Mouse (Mus musculus) megakaryocyte, embryonic 14.5 days (primary cell): Measurements from ENCODE around the gene Exoc7. TPM values are rescaled to one million over a fixed set of nuclear protein-coding genes. Genes with fewer than 3 reads are reported as not detected.

Source experiments
- H3K27me3 ChIP-seq: replicated peaks from 2 replicates; pipeline ENCODE3; 2012; ENCODE audit warnings: inconsistent platforms
- H3K36me3 ChIP-seq: replicated peaks from 2 replicates; pipeline ENCODE3; 2012; ENCODE audit warnings: low read length, inconsistent platforms, mixed read lengths
- H3K4me1 ChIP-seq: 2 replicates; pipeline ENCODE4 v1.6.1; 2012; ENCODE audit warnings: inconsistent platforms
- H3K4me3 ChIP-seq: replicated peaks from 2 replicates; pipeline ENCODE3; 2012; ENCODE audit warnings: moderate library complexity, mild to moderate bottlenecking, inconsistent platforms
- H3K9me3 ChIP-seq: 2 replicates; pipeline ENCODE4 v1.6.1; 2012; ENCODE audit warnings: inconsistent platforms
- FLI1 ChIP-seq: IDR thresholded peaks from 2 replicates; pipeline ENCODE4 v1.6.1; 2012; ENCODE audit warnings: low read length, inconsistent platforms, mixed read lengths
- GATA1 ChIP-seq: IDR thresholded peaks from 3 replicates; pipeline ENCODE4 v1.6.1; 2012; ENCODE audit warnings: mixed read lengths, low read length, inconsistent platforms, borderline replicate concordance
- polyA plus RNA-seq: library from polyadenylated mRNA; stranded (reverse); fragments of >175 nt; gene quantifications from 2 replicates; pipeline ENCODE4 v1.2.3, GENCODE M21; 2012; ENCODE audit warnings: low replicate concordance; ENCODE audit not compliant: insufficient read depth

Exoc7 gene
- polyA plus RNA-seq, 1 experiment: 6.7 TPM

- Histone ChIP-seq H3K4me1 (peaks cover 9% of the 10 kb centered on the region; the same call in 1 of the 2 replicates), H3K36me3 (peaks cover 100% of the 10 kb centered on the region), H3K27me3 (no peaks in the 10 kb centered on the region), H3K4me3 (no peak overlapping the region), H3K9me3 (no peaks in the 10 kb centered on the region)
- TF ChIP-seq GATA1 (no peak), FLI1 (no peak)
Measured at GRCm38 (mm10) chr11:116247502-116248222, 59.4 kb downstream of the Exoc7 start.

- Histone ChIP-seq H3K4me3 (no peak overlapping the region), H3K9me3 (no peaks in the 10 kb centered on the region), H3K4me1 (peaks cover 9% of the 10 kb centered on the region; the same call in 1 of the 2 replicates), H3K27me3 (no peaks in the 10 kb centered on the region), H3K36me3 (peaks cover 83% of the 10 kb centered on the region)
- TF ChIP-seq GATA1 (no peak), FLI1 (no peak)
Measured at GRCm38 (mm10) chr11:116245616-116246015, 61.4 kb downstream of the Exoc7 start.

GRCm38 (mm10) chr11:116244580-116244979 is 62.5 kb downstream of the Exoc7 start:
- TF ChIP-seq GATA1 (no peak), FLI1 (no peak)
- Histone ChIP-seq H3K36me3 (peaks cover 72% of the 10 kb centered on the region), H3K27me3 (peaks cover 3% of the 10 kb centered on the region), H3K4me1 (peaks cover 11% of the 10 kb centered on the region), H3K9me3 (no peaks in the 10 kb centered on the region), H3K4me3 (no peak overlapping the region)

- Histone ChIP-seq H3K36me3 (peaks cover 45% of the 10 kb centered on the region), H3K27me3 (peaks cover 26% of the 10 kb centered on the region), H3K9me3 (no peaks in the 10 kb centered on the region), H3K4me3 (no peak overlapping the region), H3K4me1 (peaks cover 15% of the 10 kb centered on the region)
- no peak for TF ChIP-seq FLI1
- no peak for TF ChIP-seq GATA1
Measured at GRCm38 (mm10) chr11:116241744-116242235, 65.2 kb downstream of the Exoc7 start.

GRCm38 (mm10) chr11:116239797-116240196 is 67.2 kb downstream of the Exoc7 start:
- Histone ChIP-seq H3K4me3 (no peak overlapping the region), H3K36me3 (peaks cover 25% of the 10 kb centered on the region), H3K4me1 (peaks cover 15% of the 10 kb centered on the region), H3K27me3 (peaks cover 42% of the 10 kb centered on the region), H3K9me3 (no peaks in the 10 kb centered on the region)
- TF ChIP-seq FLI1 (no peak), GATA1 (no peak)

Other genes with a start within 250 kb of the Exoc7 start
- 221 and 384 TPM in 2 replicates for gene Unc13d, start 229.3 kb downstream of the Exoc7 start, polyA plus RNA-seq
- 842 and 1,717 TPM in 2 replicates for gene Wbp2, start 220.2 kb downstream of the Exoc7 start, polyA plus RNA-seq
- gene Trim47, start 180.0 kb downstream of the Exoc7 start, polyA plus RNA-seq: 6.9 and 23.5 TPM in 2 replicates
- gene Trim65, start 176.1 kb downstream of the Exoc7 start, polyA plus RNA-seq: 3.0 and 9.5 TPM in 2 replicates
- gene Mrpl38, start 168.4 kb downstream of the Exoc7 start, polyA plus RNA-seq: 25.4 and 80.4 TPM in 2 replicates
- 33.9 and 37.8 TPM in 2 replicates for gene Fbf1, start 139.1 kb downstream of the Exoc7 start, polyA plus RNA-seq
- gene Ten1, start 108.4 kb downstream of the Exoc7 start, polyA plus RNA-seq: 181 and 219 TPM in 2 replicates
- 1.7 and 3.3 TPM in 2 replicates for gene Acox1, start 108.2 kb downstream of the Exoc7 start, polyA plus RNA-seq
- 0.34 TPM in 1 of 2 replicates, not detected in the other for gene Evpl, start 69.2 kb downstream of the Exoc7 start, polyA plus RNA-seq
- 4.7 and 34.1 TPM in 2 replicates for gene Srp68, start 33.0 kb downstream of the Exoc7 start, polyA plus RNA-seq
- not detected in 2 replicates for gene Galr2, start 26.3 kb downstream of the Exoc7 start, polyA plus RNA-seq
- gene Foxj1, start 28.2 kb upstream of the Exoc7 start, polyA plus RNA-seq: 0.12 and 0.84 TPM in 2 replicates
- 1.2 and 1.8 TPM in 2 replicates for gene Rnf157, start 105.8 kb upstream of the Exoc7 start, polyA plus RNA-seq
- 443 and 805 TPM in 2 replicates for gene Ubald2, start 126.9 kb upstream of the Exoc7 start, polyA plus RNA-seq
- gene Qrich2, start 159.0 kb upstream of the Exoc7 start, polyA plus RNA-seq: not detected in 2 replicates
- gene Prpsap1, start 187.0 kb upstream of the Exoc7 start, polyA plus RNA-seq: 18.2 and 20.3 TPM in 2 replicates
- 0.10 and 3.5 TPM in 2 replicates for gene Sphk1, start 223.7 kb upstream of the Exoc7 start, polyA plus RNA-seq